Mouse (Mus musculus) neutrophil, adult 5-6 weeks (primary cell): ENCODE results near the gene Tnik. TPM values are rescaled to one million over a fixed set of nuclear protein-coding genes. Genes with fewer than 3 reads are reported as not detected.

Experiments
- ATAC-seq: fragments of 151-379, 151-347 bp; 2 replicates; pipeline ENCODE4 v1.8.0; 2017; ENCODE audit warnings: mild to moderate bottlenecking, moderate TSS enrichment; ENCODE audit not compliant: insufficient number of reproducible peaks, poor library complexity, low FRiP score, severe bottlenecking; ENCODE audit errors: extremely low read depth
- total RNA-seq: library from RNA; stranded (forward); fragments of 200-1000 nt; gene quantifications from 2 replicates; pipeline ENCODE4 v1.2.3, GENCODE M21; 2017

The Tnik gene
- total RNA-seq, 1 experiment from 2014 or later, result 30.6 TPM

DNA sequence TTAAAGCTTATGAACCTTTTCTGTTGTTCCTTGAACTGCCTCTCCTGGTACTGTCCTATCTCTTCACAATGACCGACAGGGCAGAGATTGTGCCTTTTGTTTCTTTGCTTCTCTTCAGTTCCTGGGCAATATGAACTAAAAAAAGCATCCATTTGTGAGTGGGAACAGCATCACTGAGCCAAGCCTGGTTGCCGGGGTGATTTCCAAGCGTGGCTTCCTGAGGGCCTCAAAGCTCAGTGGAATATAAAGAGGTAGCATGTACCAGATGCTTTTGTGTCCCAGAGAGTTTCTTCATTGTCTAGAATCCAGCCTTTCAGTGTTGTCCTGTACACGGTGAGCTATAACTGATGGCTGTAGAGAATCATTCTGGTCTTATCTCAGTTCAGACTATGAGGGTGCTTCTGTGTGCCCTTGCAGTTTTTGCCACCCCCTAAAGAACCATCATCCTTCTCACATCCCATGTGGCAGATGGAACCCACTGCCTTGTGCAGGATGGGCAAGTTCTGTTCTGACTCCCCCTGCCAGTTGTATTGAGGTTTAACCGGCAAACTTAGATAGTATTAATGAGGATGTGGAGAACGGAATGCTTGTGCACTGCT lies 246.4 kb downstream of the Tnik start:
- no peak for ATAC-seq

GRCm38 (mm10) chr3:28523004-28523482 lies 260.0 kb downstream of the Tnik start:
- ATAC-seq, result no peak

- ATAC-seq, result no peak
These were observed 260.6 kb downstream of the Tnik start for GRCm38 (mm10) chr3:28523541-28524165.

DNA sequence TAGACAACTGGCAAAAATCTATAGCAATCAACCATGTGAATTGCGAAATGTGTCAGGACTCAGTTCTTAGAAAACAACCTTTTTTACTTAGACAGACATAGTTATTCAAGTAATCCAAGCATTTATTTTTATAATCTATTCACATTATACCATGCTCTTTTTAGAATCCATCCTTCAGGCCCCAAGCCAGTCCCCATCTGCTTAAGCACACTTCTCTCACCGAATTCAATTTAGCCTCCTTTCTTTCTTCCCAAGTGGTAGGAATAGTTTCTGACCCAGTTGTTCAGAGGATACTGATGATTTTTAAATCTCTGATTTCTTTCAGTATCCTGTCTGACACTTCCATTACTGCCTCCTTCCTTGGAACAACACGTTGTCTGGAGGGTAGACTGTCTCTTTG lies 261.5 kb downstream of the Tnik start:
- ATAC-seq, result no peak

DNA sequence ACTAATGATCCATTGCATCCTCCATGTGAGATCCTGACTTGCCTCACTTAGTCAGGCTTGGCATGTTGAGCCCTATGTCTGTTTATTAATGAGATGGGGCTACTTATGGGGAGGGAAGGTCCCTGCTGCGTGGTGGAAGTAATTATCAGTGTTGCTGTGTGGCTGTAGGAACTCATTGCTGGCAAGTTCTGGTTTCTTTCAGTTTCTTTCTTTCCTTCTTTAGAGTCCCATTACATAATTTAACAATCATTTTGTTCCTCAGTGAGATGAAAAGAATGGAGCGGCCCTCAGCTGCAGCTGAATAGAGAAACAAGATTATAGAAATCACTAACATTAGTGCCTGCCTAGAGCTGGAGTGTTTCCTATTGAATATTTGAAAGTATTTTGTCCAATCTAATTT lies 263.7 kb downstream of the Tnik start:
- no peak for ATAC-seq

GRCm38 (mm10) chr3:28527231-28527630 lies 264.2 kb downstream of the Tnik start:
- ATAC-seq, result no peak

DNA sequence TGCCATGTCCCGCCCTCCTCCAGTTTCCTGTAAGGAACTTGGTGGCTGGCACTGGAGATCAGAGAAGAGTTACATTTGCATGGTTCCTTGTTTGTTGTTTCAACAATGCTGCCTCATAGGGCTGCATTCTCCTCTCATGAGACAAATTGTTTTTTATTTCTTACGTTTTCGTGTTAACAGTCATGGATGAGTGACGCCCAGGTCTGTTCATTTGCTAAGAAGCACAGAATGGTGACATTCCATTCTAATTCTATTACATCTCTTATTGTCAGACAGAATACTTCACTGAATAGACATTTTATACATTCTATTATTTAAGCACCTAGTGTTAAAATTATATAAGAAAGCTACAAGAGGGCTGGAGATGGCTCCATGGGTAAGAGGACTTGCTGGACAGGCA lies 266.5 kb downstream of the Tnik start:
- no peak for ATAC-seq

- no peak for ATAC-seq
These were observed 268.4 kb downstream of the Tnik start for GRCm38 (mm10) chr3:28531294-28531956.

DNA sequence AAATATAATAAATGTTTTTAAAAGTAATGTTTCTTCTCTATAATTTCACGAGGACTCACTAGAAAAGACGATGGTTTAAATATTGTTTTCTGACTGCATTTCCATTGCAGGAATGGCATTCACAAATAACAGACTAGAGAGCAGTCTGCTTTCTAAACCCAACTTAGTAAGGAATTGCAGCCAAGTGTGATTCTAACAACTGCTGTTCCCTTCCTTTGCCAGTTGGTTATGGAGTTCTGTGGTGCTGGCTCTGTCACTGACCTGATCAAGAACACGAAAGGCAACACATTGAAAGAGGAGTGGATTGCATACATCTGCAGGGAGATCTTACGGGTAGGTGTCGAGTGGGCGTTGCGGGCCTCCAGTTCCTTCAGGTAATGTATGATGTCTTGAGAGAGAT lies 269.7 kb downstream of the Tnik start:
- ATAC-seq, result no peak

GRCm38 (mm10) chr3:28540121-28540520 lies 277.1 kb downstream of the Tnik start:
- ATAC-seq, result no peak

- ATAC-seq, result no peak
These were observed 279.9 kb downstream of the Tnik start for GRCm38 (mm10) chr3:28542941-28543340.

DNA sequence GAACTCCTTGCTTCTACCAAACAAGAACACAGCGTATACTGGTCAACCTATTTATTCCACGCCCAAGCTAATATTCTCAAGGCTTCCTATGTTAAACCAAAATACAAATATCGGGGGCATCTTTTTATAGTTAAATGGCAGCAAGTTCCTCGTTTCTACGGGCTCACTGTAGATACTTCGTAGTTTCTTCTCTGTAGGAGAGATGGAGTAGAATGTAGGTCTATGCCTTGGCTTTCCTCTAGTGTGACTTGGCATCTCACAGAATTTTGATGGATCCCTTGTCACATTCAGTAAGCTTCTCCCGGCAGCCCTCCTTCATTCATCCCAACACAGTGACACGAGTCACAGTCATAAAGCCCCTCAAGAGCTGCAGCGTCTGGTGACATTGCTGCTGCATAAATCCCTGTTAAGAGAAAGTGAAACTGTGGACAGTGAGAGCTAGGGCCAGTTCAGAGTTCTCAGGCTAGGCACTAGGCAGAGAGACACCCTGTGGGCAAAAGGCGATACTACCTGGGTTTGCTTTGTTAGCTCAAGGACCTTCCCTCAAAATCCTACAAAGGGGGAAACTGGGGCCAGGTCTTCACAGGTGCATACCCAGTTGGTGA lies 280.5 kb downstream of the Tnik start:
- no peak for ATAC-seq

DNA sequence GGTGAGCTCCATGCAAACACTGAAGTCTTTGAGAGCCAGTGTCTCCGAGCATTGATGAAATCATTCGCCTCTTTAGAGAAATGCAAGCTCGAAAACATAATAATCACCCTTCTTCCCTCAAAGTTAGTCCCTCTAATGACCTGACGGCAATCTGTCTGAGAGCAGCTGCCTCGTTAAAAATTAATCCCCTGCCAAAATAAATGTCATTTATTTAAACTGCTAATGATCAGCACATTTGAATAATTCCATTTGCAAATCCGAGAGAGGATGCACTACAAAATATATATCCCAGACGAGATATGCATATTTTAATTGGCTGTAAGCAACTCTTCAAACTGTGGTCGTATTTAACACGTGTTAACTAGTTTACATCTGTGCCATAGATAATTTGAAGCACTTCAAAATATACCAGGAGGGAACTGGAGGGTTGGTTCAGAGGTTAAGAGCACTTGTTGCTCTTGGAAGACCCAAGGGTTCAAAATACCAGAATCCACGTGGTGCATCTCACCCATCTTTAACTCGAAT lies 281.4 kb downstream of the Tnik start:
- no peak for ATAC-seq

GRCm38 (mm10) chr3:28547965-28548730 lies 285.1 kb downstream of the Tnik start:
- no peak for ATAC-seq

DNA sequence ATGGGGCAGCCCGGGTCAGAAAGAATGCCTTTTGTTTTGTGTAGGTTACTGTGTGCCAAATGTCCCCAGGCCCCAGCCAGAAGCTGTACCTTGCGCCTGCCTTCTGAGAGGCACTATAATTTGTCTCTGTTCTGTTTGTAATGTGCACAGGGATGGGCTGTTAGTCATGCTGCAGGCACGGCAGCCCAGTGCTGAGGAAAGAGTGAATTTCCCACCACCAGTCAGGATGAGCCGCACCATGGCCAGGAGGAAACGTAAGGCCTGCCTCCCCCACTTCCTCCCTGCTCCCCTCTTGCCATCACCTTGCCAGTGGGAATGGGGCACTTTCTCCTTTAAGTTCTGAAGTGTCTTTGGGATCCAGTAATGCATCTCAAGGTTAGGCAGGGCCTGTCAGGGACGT lies 286.4 kb downstream of the Tnik start:
- ATAC-seq, result no peak

DNA sequence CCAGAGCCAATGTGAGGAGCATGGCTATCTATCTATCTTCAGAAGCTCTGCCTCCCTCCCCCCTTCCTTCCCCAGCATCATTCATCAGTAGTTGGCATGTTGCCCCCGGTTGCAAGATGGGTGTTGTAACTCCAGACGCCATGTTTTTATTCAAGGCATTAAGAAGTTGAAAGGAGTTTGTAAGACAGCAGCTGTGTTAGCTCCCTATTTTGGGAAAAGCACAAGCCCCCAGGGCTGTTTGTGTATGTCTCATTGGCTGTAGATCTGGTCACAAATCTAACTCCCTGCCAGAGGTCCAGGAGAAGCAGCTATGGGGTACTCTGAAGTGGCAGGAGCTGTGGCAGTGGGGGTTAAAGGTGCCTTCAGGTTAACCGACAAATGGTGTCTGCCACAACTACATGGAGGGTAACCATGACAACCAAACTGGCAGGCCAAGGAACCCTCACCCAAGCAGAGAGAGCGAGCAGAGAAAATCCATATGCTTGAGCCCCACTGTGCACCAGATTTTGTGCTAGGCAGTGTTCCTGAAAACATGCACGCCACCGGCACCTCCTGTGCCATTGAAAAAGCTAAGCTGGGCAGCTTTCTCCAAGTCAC lies 287.6 kb downstream of the Tnik start:
- ATAC-seq, result no peak

- ATAC-seq, result no peak
These were observed 288.7 kb downstream of the Tnik start for GRCm38 (mm10) chr3:28551756-28552155.

- ATAC-seq, result no peak
These were observed 291.9 kb downstream of the Tnik start for GRCm38 (mm10) chr3:28554934-28555333.
